Mouse (Mus musculus) gastrocnemius, adult 18-20 months (tissue): ENCODE data around the gene Fkbp8. TPM values are rescaled to one million over a fixed set of nuclear protein-coding genes. Genes with fewer than 3 reads are reported as not detected.
"Not testable (repeated sequence)": the region's sequence is repeated elsewhere in the genome, so short reads cannot be mapped to it uniquely, and the experiment has no call there.

ENCODE experiments used
- DNase-seq: peaks from one replicate; pipeline ENCODE4 v3.0.0; 2021; ENCODE audit warnings: low spot score
- total RNA-seq, 2 experiments: library from RNA; stranded (reverse); gene quantifications; 2 replicates each; pipeline ENCODE4 v1.2.3; 2021

The Fkbp8 gene
- total RNA-seq, 2 experiments from 2014 or later: 103 to 105 TPM

DNA sequence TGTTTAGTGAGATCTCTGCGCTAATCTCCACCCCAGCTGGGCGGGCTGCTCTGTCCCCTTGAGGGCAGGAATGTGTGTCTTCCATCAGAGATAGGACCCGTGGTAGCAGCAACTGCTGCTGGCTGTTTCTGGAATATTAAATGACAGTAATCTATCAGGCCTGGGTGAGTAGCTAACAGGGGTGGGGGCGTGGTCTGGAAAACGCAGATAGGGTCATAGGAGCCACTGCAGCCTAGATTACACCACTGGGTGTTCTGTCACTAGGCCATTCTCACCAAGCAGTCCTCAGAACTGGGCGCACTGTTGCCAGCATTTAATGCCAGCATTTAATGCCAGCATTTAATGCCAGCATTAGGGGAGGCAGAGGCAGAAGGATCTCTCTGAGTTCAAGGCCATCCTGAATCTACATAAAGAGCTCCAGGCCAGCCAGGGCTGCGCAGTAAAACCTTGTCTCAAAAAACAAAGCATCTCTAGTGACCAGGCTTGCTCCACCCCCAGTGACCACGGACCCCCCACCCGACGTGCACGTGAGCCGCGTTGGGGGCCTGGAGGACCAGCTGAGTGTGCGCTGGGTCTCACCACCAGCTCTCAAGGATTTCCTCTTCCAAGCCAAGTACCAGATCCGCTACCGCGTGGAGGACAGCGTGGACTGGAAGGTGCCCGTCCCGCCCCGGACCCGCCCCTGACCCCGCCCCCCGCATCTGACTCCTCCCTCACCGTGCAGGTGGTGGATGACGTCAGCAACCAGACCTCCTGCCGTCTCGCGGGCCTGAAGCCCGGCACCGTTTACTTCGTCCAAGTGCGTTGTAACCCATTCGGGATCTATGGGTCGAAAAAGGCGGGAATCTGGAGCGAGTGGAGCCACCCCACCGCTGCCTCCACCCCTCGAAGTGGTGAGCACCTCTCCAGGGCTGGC, 26.9 kb upstream of the Fkbp8 start:
- no peak for DNase-seq

DNA sequence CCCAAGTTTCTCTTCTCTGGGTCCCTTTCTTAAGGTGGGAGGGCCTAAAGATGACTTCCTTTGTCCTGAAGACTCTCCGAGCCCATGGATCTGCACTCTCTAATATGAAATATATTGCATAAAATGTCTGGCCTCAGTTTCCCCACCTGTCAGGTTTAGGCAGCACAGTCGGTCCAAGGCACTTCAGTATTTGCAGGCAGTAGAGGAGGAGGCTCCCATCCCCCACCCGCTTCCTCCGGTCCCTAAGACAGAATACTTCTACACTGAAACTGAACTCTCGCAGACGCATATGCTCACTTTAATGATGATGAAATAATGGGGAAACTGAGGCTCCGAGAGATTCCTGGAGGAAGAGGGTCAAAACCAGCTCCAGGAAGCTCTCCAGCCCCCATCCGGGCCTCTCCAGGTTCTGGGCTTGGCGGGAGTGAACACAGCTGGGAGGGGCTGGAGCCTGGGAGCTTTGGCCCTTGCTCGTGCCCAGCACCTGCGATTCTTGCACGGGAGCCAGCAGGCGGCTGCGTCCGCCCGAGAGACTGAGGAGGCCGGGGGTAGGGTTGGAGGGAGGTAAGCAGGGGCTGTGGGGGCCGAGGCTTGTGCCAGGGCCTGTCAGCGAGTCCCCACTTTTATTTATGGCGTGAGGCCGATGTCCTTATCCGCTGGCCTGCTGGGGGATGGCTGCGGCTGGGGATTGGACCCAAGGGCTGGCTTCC, 25.5 kb upstream of the Fkbp8 start:
- DNase-seq: peak; percentile 65

DNA sequence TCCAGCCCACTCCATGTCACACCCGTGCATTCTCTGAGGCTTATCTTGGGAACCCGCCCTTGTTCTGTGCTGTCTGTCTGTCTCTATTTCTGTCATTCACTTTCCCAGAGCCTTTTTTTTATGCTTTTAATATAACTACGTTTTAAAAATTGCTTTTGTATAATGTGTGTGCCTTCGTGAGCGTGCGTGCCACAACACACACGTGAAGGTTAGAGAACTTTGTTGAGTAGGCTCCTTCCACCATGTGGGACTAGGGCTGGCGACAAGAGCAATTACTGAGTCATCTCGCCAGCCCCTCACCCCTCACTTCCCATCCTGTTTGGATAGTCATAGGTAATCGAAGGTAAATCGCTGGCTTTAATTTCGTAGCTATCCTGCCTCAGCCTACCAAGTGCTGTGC, 25.0 kb upstream of the Fkbp8 start:
- DNase-seq: no peak

DNA sequence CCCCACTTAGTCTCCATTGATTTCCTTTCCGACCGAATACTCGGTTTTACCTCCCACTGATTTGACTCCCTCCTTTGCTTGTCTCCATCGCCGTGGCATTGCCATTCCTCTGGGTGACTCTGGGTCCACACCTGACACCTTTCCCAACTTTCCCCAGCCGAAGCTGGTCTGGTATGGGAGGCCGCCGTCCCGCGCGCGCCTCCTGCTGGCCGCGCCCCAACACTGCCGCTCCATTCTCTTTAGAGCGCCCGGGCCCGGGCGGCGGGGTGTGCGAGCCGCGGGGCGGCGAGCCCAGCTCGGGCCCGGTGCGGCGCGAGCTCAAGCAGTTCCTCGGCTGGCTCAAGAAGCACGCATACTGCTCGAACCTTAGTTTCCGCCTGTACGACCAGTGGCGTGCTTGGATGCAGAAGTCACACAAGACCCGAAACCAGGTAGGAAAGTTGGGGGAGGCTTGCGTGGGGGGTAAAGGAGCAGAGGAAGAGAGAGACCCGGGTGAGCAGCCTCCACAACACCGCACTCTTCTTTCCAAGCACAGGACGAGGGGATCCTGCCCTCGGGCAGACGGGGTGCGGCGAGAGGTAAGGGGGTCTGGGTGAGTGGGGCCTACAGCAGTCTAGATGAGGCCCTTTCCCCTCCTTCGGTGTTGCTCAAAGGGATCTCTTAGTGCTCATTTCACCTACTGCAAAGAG, 24.3 kb upstream of the Fkbp8 start:
- DNase-seq: peak; percentile 72

DNA sequence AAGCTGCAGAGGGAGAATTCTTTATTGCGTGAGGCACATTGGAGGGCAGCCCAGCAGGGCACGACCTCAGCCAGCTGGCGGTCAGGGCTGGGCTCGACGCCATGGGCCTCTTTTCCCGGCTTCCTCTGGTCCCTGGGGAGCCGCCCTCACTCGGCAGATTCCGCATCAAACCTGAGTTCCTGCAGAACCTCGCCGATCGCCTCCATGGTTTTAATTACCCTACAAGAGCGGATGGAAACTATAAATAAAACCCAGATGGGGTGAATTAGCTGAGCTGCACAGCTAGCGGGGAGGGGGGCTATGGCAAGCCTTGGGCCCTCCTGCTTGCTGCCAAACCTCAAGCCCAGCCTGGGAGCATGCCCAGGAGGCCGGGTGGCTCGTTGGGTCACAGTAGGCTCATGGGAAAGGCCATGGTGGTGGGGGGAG, 23.2 kb upstream of the Fkbp8 start:
- DNase-seq: peak; percentile 83

DNA sequence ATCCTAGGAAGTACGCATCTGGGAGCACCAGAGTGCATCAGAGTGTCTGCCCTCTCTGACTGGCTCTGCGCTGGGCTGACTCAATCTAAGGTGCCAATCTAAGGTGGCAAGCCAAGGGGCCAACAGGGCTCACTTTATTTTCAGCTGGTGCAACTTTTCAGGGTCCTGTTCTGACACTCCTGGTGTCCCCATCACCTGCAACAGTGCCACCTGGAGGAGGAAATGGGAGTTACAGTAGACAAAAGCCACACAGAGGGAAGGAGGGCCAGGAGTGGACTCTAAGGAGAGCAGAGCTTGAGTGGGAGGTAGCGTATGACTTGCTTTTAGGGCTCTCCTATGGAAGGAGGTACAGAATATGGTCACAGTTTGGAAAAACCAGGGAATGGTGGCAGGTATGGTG, 22.7 kb upstream of the Fkbp8 start:
- DNase-seq: peak; percentile 83

DNA sequence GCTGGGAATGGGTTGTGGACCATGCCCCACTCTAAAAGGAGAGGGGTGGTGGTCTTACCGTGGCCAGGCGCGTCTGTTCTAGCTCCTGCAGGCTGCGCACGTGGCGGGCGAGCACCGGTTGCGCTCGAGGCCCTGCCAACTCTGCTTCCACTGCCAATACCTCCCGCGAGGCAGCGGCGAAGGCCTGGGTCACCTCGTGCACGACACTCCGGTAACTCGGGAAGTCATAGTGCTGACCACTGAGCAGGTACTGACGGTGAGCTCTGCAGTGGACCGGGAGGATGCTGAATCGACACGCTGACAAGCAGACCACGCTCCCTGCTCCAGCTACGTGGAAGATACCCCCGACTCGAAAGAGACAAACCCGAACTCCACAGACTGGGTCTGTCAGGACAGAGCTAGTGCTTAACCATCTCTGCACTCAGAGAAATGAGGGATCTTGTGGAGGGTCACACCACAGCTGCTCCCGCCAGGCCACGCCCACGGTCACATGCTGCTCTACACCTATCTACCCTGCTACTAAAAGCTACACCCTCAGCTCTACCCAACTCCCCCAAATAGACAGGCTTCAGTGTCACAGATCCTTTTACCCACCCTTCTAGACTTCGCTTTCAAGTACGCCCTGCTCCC, 21.7 kb upstream of the Fkbp8 start:
- DNase-seq: no peak

DNA sequence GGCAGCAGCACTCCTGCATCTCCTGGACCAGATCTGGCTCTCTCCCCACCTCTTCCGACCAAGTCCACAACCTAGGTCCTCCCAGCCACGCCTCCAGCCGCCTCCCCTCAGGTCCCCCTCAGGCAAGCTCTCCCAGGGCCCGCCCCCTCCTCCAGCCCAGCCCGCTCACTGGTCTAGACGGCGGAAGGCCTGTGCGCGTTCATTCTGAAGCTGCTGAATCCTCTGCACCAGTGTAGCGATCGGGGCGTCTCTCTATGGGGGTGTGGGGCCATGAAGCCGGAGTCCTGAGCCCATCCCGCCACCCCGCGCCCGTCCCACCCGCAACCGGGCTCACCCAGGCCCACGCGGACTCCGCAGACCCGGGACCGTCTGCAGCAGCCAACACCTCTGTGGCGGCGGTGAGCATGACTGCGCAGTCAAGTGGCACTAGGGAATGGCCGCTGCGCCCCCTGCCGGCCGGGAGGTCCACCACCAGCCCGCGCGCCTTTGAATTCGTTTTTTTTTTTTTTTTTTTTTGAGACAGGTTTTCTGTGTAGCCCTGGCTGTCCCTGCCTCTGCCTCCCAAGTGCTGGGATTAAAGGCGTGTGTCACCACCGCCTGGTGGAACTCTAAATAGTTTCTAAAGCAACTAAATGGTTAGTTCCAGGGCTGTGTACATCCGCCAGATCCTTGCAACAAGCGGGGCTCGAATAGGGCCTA, 21.0 kb upstream of the Fkbp8 start, which contains the start of gene Rex1bd:
Gene Rex1bd (minus strand): TSS at position 425 of the 699 bp plus-strand sequence.
- DNase-seq: peak; percentile 92

DNA sequence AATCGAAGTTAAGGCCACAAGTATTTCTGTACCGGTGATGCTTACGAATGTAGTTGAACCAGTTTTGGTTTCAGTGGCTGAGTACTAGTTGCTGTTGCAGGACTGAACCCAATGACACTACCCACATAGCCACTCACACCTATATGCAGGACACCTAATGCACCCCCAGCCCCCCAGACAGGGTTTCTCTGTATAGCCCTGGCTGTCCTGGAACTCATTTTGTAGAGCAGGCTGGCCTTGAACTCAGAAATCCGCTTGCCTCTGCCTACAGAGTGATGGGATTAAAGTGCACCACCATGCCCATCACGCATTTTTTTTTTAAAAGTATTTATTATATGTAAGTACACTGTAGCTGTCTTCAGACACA, 20.5 kb upstream of the Fkbp8 start:
- DNase-seq: no peak

DNA sequence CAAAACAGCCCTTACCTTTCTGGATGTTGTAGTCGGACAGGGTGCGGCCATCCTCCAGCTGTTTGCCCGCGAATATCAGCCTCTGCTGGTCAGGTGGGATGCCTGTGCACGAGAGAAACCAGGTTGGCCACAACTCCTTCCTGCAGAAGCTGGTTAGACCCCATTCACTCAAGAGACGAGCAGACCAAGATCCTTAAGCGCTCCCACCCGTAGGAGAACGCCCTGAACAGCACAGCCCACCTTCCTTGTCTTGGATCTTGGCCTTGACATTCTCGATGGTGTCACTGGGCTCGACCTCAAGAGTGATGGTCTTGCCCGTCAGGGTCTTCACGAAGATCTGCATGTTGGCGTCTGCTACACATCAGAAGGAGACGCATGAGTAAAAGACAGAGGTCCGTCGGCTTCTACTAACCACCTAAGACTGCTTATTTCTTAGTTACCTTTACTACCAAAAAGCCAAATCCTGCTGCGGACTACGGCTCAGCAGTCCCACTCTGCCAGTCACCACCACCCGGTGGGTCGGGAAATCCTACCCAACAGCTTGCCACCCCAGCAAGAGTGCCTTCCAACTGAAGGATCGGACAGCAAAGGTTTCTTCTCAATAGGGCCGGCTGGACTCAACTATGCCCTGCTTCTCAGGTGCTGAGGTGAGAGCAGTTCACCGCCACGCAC, 18.1 kb upstream of the Fkbp8 start:
- DNase-seq: no peak

DNA sequence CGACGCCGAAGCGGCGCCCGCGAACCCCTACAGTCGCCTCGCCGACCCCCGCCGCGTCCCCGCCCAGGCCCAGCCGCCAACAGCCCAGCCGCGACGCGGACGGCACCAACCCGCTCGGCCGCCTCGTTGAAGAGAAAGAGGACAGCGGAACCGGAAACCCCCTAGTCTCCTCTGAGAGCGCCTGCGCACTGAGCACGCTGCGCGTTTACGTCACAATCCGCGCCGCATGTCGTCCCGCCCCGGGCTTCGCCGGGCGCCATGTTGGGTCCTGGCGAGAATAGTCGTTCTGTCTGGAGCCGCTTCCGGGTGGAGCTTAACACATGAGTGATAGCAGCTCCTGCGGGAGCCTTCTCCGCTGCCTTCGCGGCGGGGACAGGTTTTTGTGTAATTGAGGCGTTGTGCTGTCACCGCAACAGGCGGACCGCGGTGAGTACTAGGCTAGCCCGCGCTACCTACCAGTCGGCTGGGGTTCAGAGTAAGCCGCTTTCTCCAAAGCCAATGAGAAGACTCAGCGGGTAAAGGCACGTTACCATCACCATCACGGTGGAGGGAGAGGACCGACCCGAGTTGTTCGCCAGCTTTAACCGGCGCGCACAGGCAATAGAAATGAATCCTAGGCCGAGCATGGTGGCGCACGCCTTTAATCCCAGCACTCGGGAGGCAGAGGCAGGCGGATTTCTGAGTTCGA, 17.2 kb upstream of the Fkbp8 start, which contains the start of gene Uba52:
Gene Uba52 (minus strand): TSS at position 574 of the 688 bp plus-strand sequence.
- peak; percentile 98 for DNase-seq

DNA sequence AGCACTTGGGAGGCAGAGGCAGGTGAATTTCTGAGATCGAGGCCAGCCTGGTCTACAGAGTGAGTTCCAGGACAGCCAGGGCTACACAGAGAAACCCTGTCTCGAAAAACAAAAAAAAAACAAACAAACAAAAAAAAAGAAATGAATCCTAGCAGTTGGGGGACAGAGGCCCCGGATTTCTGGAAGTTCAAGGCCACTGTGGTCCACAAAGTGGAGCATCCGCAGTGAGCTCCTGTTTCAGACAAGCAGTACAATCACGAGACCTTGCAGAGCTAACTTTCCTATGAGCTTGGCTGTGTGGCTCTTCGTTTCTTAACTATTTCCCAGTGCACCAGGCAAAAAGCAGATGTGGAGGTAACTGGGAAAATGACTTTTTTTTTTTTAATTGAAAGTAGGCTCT, 16.4 kb upstream of the Fkbp8 start:
- not testable (repeated sequence) for DNase-seq

DNA sequence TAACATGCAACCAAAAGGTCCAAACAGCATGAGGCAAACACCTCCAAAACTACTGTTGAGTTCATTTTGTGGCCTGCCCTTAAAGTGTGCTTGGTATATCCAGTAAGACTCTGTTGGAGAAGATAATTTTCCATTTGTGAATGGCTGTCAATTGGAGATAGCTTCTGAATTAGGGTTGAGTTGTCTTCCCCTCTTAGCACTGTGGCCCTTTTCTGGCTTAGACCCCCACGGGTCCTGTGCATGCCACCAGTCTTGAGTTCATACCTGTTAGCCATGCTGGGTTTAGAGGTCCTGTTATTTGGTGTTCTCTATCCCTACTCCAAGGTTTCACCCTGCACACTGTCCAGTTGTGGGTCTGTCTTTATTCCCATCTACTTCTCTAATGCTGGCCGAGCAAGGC, 15.8 kb upstream of the Fkbp8 start:
- no peak for DNase-seq

DNA sequence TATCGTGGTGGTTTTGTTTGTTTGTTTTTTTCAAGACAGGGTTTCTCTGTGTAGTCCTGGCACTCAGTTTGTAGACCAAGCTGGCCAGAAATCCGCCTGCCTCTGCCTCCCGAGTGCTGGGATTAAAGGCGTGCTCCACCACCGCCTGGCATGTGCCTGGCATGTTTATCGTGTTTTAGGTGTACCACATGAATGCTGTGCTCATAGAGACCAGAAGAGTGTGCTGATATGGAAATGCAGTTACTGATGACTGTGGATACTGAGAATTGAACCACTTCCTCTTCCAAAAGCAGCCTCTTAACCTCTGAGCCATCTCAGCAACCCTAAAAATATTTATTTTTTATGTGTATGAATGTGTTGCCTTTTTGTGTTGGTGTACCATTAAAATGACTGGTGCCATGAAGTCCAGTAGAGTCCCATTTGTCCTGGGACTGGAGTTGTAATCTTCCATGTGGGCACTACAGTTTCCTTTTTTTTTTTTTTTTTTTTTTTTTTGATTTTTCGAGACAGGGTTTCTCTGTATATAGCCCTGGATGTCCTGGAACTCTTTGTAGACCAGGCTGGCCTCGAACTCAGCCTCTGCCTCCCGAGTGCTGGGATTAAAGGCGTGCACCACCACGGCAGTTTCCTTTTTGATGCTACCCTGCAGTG, 15.1 kb upstream of the Fkbp8 start:
- no peak for DNase-seq

DNA sequence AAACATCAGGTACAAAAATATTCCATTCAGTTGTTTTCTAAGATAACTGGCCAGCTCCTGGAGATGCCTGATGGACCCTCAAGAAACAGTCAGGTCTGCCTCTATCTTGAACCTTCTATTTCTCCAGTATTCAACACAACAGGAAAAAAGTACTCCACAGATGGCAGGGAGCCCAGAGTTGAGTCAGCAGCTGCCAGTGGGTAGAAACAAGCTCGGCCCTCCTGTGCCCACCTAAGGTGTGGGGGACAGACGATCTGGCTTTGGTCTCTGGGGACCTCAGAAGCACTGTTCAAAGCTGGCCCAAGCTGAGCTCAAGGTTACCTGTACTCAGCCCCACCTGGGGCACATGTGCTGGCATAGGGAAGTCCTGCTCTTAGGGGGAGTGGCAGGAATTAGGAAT, 14.1 kb upstream of the Fkbp8 start:
- DNase-seq: no peak

DNA sequence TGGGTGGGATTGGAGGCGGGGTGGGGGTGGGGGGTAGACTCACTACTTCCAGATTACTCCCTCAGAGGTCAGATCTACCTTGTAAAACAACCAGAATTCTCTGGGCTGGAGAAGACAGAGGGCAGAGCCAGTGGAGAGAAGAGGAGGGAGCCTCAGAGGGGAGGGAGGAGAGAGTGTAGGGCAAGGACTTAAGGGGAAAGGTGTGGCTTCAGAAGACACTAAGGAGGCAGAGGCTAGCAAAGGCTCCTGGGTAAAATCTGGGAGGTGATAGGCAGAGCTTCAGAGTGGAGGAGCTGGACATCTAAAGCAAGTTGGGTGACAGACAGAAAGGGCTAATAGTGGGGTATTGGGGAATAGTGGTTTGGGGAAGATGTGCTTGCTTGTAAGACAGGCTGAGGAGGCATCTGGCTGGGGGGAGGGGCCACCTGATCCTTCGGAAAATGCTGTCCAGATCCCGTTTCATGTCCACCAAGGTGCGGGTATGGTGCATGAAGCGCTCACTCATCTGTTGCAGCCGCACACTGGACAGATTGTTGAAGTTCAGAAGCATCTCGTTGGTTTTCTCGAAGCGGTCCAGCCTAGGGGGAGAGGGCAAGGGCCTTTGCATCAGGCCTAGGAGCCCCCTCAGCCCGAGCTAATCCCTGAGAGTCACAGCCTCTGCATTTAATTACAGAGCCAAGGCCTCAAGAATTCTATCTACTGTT, 9.4 kb upstream of the Fkbp8 start:
- no peak for DNase-seq

DNA sequence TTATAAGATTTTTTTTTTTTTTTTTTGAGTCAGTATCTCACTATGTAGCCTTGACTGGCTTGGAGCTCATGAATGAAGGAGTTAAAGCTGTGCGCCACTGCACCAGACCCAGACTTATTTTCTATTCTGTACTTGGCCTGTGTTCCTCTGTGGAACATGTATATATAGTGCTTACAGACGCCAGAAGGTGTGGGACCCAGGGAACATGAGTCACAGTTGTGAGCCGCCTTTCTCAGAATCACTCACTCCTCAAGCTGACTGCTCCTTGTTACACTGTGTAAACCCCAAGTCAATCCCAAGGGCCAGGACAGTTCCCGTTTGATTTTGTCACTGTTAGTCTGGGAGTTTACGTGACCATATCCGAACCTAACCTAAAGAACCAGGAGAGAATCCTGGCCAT, 8.5 kb upstream of the Fkbp8 start:
- no peak for DNase-seq

DNA sequence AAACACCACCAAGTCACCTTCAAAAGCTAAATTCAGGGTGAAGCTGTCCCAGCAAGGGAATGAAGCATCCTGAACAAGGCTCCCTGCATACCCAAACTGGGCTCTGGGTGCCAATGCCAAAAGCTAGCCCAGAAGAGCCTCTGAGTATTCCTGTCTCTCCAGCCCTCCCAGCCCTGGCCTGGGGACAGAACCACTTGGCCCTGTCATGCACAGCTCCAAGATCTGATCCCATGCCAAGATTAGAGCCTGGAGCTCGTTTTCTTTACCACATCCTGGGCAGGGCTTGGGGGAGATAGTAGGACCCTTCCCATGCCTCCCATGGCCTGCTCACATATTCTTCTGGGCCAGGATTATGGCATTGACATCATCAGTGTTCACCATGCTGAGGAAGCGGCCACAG, 7.9 kb upstream of the Fkbp8 start:
- DNase-seq: no peak
